21 mouse cellular contexts compared by ENCODE assay signal in genomic region chr15:78234823-78235509, GRCm38 (mm10). TPM values are rescaled to one million over a fixed set of nuclear protein-coding genes. Genes with fewer than 3 reads are reported as not detected.
DNase-seq lines count a peak whose midpoint lies in the region; ATAC-seq and TF ChIP-seq lines count a peak whose summit lies in the region.
"Had no signal": no experiment of that assay in that cellular context is flagged by ENCODE, and none has a peak within 500 bp of the region (broad histone marks: within the 10 kb centered on the region; RNA-seq: fewer than 3 reads in every experiment).

No protein-coding gene starts in this region.

- H3K9me3 ChIP-seq in hindbrain, embryonic 10.5 days = 0 out of 2 replicates have a peak, but pooled peaks cover 6% of the 10 kb centered on the region
- H3K9me3 ChIP-seq in hindbrain, embryonic 13.5 days = no peaks in the 10 kb centered on the region
- no peaks in the 10 kb centered on the region for H3K9me3 ChIP-seq in stomach, embryonic 15.5 days
- H3K9me3 ChIP-seq: forebrain, embryonic 12.5 days; hindbrain, embryonic 12.5 days; limb, embryonic 15.5 days had no signal

- H3K4me3 ChIP-seq in hindbrain, embryonic 10.5 days = no peak overlapping the region
- H3K4me3 ChIP-seq in hindbrain, embryonic 13.5 days = no peak overlapping the region
- peak overlapping the region; percentile 61 for H3K4me3 ChIP-seq in testis, adult 2 months (ENCODE audit: control insufficient read depth, low read depth, low read length)
- H3K4me3 ChIP-seq in stomach, embryonic 15.5 days (replicated peaks) = no peak overlapping the region
- H3K4me3 ChIP-seq: embryonic facial prominence, embryonic 10.5 days; forebrain, embryonic 12.5 days; heart, adult 2 months; hindbrain, embryonic 12.5 days; limb, embryonic 15.5 days had no signal

- DNase-seq in hindbrain, embryonic 10.5 days (ENCODE audit: low spot score) = no peak
- no peak for DNase-seq in testis, postnatal 10 days (ENCODE audit: low spot score)
- no peak for DNase-seq in cerebellum, postnatal 10 days
- DNase-seq in heart, adult 9 months (ENCODE audit: low spot score in 2 of 2) = no peak
- DNase-seq: adrenal gland, postnatal 36 days; gastrocnemius, postnatal 25 days; heart, adult 2 months; lung, embryonic 14.5 days; retina, postnatal 1 day; thymus, adult 2 months had no signal

- H3K4me1 ChIP-seq in hindbrain, embryonic 10.5 days (replicated peaks) = peaks cover 33% of the 10 kb centered on the region
- peaks cover 13% of the 10 kb centered on the region for H3K4me1 ChIP-seq in hindbrain, embryonic 13.5 days (replicated peaks)
- no peaks in the 10 kb centered on the region; the same call in none of the 2 replicates for H3K4me1 ChIP-seq in testis, adult 2 months (ENCODE audit: control insufficient read depth, insufficient read depth, low read length)
- H3K4me1 ChIP-seq in stomach, embryonic 15.5 days = no peaks in the 10 kb centered on the region
- H3K4me1 ChIP-seq: limb, embryonic 15.5 days had no signal

- no peaks in the 10 kb centered on the region for H3K36me3 ChIP-seq in hindbrain, embryonic 10.5 days
- H3K36me3 ChIP-seq in hindbrain, embryonic 13.5 days = no peaks in the 10 kb centered on the region
- no peaks in the 10 kb centered on the region for H3K36me3 ChIP-seq in testis, adult 2 months (ENCODE audit: control insufficient read depth, insufficient read depth, low read length)
- H3K36me3 ChIP-seq in stomach, embryonic 15.5 days = no peaks in the 10 kb centered on the region
- H3K36me3 ChIP-seq: embryonic facial prominence, embryonic 10.5 days; forebrain, embryonic 12.5 days; hindbrain, embryonic 12.5 days; limb, embryonic 15.5 days had no signal

- WGBS in hindbrain, embryonic 10.5 days = 77% methylated on average over 5 of the region's 5 CpGs
- 80% methylated on average over 5 of the region's 5 CpGs for WGBS in hindbrain, embryonic 13.5 days
- 69% methylated on average over 5 of the region's 5 CpGs for WGBS in stomach, embryonic 15.5 days

- H3K9ac ChIP-seq in hindbrain, embryonic 13.5 days = no peak overlapping the region
- no peak overlapping the region for H3K9ac ChIP-seq in stomach, embryonic 15.5 days
- H3K9ac ChIP-seq: forebrain, embryonic 12.5 days; hindbrain, embryonic 12.5 days; limb, embryonic 15.5 days; lung, embryonic 14.5 days had no signal

- TF ChIP-seq CTCF in testis, adult 2 months (IDR thresholded peaks at IDR 0.05; ENCODE audit: control insufficient read depth, insufficient read depth, insufficient replicate concordance, low read depth, low read length) = no peak

- H3K27ac ChIP-seq in hindbrain, embryonic 10.5 days = 0 out of 2 replicates have a peak overlapping the region, but pooled peaks have one; percentile 23
- H3K27ac ChIP-seq in hindbrain, embryonic 13.5 days = no peak overlapping the region
- H3K27ac ChIP-seq in testis, adult 2 months (ENCODE audit: control insufficient read depth, insufficient read depth, low read depth, low read length) = no peak overlapping the region
- no peak overlapping the region for H3K27ac ChIP-seq in stomach, embryonic 15.5 days
- H3K27ac ChIP-seq: embryonic facial prominence, embryonic 10.5 days; forebrain, embryonic 12.5 days; heart, adult 2 months; hindbrain, embryonic 12.5 days; limb, embryonic 15.5 days had no signal

- no peak overlapping the region for H3K4me2 ChIP-seq in hindbrain, embryonic 13.5 days
- H3K4me2 ChIP-seq in stomach, embryonic 15.5 days = no peak overlapping the region
- H3K4me2 ChIP-seq: forebrain, embryonic 12.5 days; hindbrain, embryonic 12.5 days; limb, embryonic 15.5 days; lung, embryonic 14.5 days had no signal

- H3K27me3 ChIP-seq in hindbrain, embryonic 10.5 days (ENCODE audit: insufficient read depth, poor library complexity, severe bottlenecking) = no peaks in the 10 kb centered on the region
- peaks cover 17% of the 10 kb centered on the region for H3K27me3 ChIP-seq in hindbrain, embryonic 13.5 days
- H3K27me3 ChIP-seq in testis, adult 2 months (ENCODE audit: control insufficient read depth, insufficient read depth, low read length) = no peaks in the 10 kb centered on the region
- 0 out of 2 replicates have a peak, but pooled peaks cover 3% of the 10 kb centered on the region for H3K27me3 ChIP-seq in stomach, embryonic 15.5 days (replicated peaks)
- H3K27me3 ChIP-seq: limb, embryonic 15.5 days had no signal

- no peak for TF ChIP-seq POLR2A in testis, adult 2 months (IDR thresholded peaks at IDR 0.05; ENCODE audit: control insufficient read depth, low read depth, low read length)

- no peak for ATAC-seq in hindbrain, embryonic 13.5 days (ENCODE audit: low FRiP score)
- ATAC-seq in erythroblast, adult 5-6 weeks (replicated peaks; ENCODE audit: low FRiP score, poor library complexity, severe bottlenecking) = 0 out of 2 replicates have a peak, but pooled peaks have one; percentile 14
- 0 out of 2 replicates have a peak, but pooled peaks have one; percentile 27 for ATAC-seq in stomach, embryonic 15.5 days (ENCODE audit: insufficient read depth, low FRiP score, low read depth)

RNA-seq across cellular contexts. Expression of gene Ncf4, which starts 9.6 kb away (rescaled TPM):
- polyA plus RNA-seq in hindbrain, embryonic 10.5 days (2016; fragmentation: Nextera tagmentation; extraction: Ambion mirVana) = 4.4 and 7.5 TPM in 2 replicates
- polyA plus RNA-seq in hindbrain, embryonic 13.5 days (2015; fragmentation: Nextera tagmentation; extraction: Ambion mirVana) = 1.5 and 2.2 TPM in 2 replicates
- 0.68 and 1.9 TPM in 2 replicates for polyA plus RNA-seq in testis, adult 2 months (2012; rRNA removed)
- 95.7 and 115 TPM in 2 replicates for total RNA-seq in erythroblast, adult 5-6 weeks (2015; ENCODE audit: low replicate concordance)
- total RNA-seq in erythroblast, adult 5-6 weeks (2017; ENCODE audit: low replicate concordance) = 33.8 and 63.7 TPM in 2 replicates
- polyA plus RNA-seq in stomach, embryonic 15.5 days (2015; fragmentation: Nextera tagmentation; extraction: Ambion mirVana) = 9.0 and 9.2 TPM in 2 replicates

RNA-seq across cellular contexts. Expression of gene Pvalb, which starts 28.8 kb away (rescaled TPM):
- 0.39 and 0.52 TPM in 2 replicates for polyA plus RNA-seq in hindbrain, embryonic 10.5 days (2016; fragmentation: Nextera tagmentation; extraction: Ambion mirVana)
- 6.7 and 13.6 TPM in 2 replicates for polyA plus RNA-seq in hindbrain, embryonic 13.5 days (2015; fragmentation: Nextera tagmentation; extraction: Ambion mirVana)
- polyA plus RNA-seq in testis, adult 2 months (2012; rRNA removed) = not detected in 2 replicates
- not detected in 2 replicates for total RNA-seq in erythroblast, adult 5-6 weeks (2015; ENCODE audit: low replicate concordance)
- not detected in 2 replicates for total RNA-seq in erythroblast, adult 5-6 weeks (2017; ENCODE audit: low replicate concordance)
- 0.37 TPM in 1 of 2 replicates, not detected in the other for polyA plus RNA-seq in stomach, embryonic 15.5 days (2015; fragmentation: Nextera tagmentation; extraction: Ambion mirVana)
- total RNA-seq: adrenal gland, postnatal 36 days; common myeloid progenitor, adult 5-6 weeks had no signal
- polyA plus RNA-seq: embryonic facial prominence, embryonic 10.5 days; forebrain, embryonic 12.5 days; intestine, embryonic 14.5 days; lung, embryonic 14.5 days; neural tube, embryonic 11.5 days had no signal
